Mouse (Mus musculus) limb, embryonic 11.5 days (tissue): ENCODE measurements around the gene Pip5k1b. TPM values are rescaled to one million over a fixed set of nuclear protein-coding genes. Genes with fewer than 3 reads are reported as not detected.

Experiments used
- ATAC-seq: fragments of 200-750 bp; cut with Nextera tagmentation; 2 replicates; pipeline ENCODE4 v1.8.0; 2017; ENCODE audit warnings: low read depth; ENCODE audit not compliant: insufficient number of reproducible peaks, low FRiP score, low TSS enrichment
- DNase-seq: peaks from one replicate; pipeline ENCODE4 v3.0.0-alpha.2; 2015; ENCODE audit warnings: low spot score
- H3K27ac ChIP-seq: fragments of 300-500 bp; sonication (generic); replicated peaks from 2 replicates; pipeline ENCODE4 v1.5.1; 2014; ENCODE audit warnings: low read depth, mild to moderate bottlenecking, low read length
- H3K27me3 ChIP-seq: fragments of 300-500 bp; sonication (generic); 2 replicates; pipeline ENCODE4 v1.6.1; 2014; ENCODE audit warnings: mild to moderate bottlenecking, low read length, mixed read lengths; ENCODE audit not compliant: control insufficient read depth, insufficient read depth
- H3K36me3 ChIP-seq: fragments of 300-500 bp; sonication (generic); 2 replicates; pipeline ENCODE4 v1.6.1; 2014; ENCODE audit warnings: mild to moderate bottlenecking, low read length, moderate library complexity, mixed read lengths; ENCODE audit not compliant: control insufficient read depth, insufficient read depth
- H3K4me1 ChIP-seq: fragments of 300-500 bp; sonication (generic); 2 replicates; pipeline ENCODE4 v1.6.1; 2014; ENCODE audit warnings: low read length, mixed read lengths; ENCODE audit not compliant: control insufficient read depth, insufficient read depth
- H3K4me2 ChIP-seq: fragments of 300-500 bp; sonication (generic); 2 replicates; pipeline ENCODE4 v1.6.1; 2014; ENCODE audit warnings: low read depth, mild to moderate bottlenecking, moderate library complexity; ENCODE audit not compliant: severe bottlenecking
- H3K4me3 ChIP-seq: fragments of 300-500 bp; sonication (generic); 2 replicates; pipeline ENCODE4 v1.5.1; 2014; ENCODE audit warnings: low read depth, low read length
- H3K9ac ChIP-seq: fragments of 300-500 bp; sonication (generic); 2 replicates; pipeline ENCODE4 v1.6.1; 2014; ENCODE audit warnings: mild to moderate bottlenecking, low read length
- H3K9me3 ChIP-seq: fragments of 300-500 bp; sonication (generic); 2 replicates; pipeline ENCODE4 v1.6.1; 2016; ENCODE audit warnings: low read length; ENCODE audit not compliant: control insufficient read depth
- WGBS: fragments of 180-500 bp; shearing (Covaris S2); extraction: QIAGEN DNeasy Blood & Tissue Kit; methylation state at CpG from one replicate; pipeline ENCODE4 v1.1.7; 2014; 5-methylcytosine and 5-hydroxymethylcytosine counted together
- polyA plus RNA-seq: library from polyadenylated mRNA; unstranded; fragments of >200 nt; fragmentation: Nextera tagmentation; extraction: Ambion mirVana; gene quantifications from 2 replicates; pipeline ENCODE4 v1.2.1, GENCODE M21; 2014

The Pip5k1b gene
- polyA plus RNA-seq, 1 experiment from 2014 or later, result 0.52 TPM

DNA sequence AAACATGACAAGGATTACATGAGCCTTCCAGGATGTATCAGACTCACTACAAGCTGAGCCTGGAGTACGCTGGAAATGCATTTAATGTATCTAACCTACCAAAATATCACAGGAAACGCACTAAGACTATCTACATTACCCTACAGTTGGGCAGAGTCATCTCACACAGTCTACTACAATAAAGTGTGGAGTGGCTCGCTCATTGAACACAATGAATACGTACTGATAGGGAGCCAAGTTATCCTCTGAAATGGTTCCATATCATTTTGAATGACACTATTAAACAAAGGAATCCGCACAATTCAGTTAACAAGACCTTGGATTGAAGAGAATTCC is 28.1 kb downstream of the Pip5k1b start:
- Histone ChIP-seq H3K4me3 (no peak overlapping the region), H3K9ac (no peak overlapping the region), H3K27ac (no peak overlapping the region), H3K27me3 (no peaks in the 10 kb centered on the region), H3K4me1 (no peaks in the 10 kb centered on the region), H3K9me3 (no peaks in the 10 kb centered on the region), H3K36me3 (no peaks in the 10 kb centered on the region), H3K4me2 (no peak overlapping the region)
- ATAC-seq (no peak), DNase-seq (no peak)
- 96% methylated on average over 5 of the region's 5 CpGs for WGBS

DNA sequence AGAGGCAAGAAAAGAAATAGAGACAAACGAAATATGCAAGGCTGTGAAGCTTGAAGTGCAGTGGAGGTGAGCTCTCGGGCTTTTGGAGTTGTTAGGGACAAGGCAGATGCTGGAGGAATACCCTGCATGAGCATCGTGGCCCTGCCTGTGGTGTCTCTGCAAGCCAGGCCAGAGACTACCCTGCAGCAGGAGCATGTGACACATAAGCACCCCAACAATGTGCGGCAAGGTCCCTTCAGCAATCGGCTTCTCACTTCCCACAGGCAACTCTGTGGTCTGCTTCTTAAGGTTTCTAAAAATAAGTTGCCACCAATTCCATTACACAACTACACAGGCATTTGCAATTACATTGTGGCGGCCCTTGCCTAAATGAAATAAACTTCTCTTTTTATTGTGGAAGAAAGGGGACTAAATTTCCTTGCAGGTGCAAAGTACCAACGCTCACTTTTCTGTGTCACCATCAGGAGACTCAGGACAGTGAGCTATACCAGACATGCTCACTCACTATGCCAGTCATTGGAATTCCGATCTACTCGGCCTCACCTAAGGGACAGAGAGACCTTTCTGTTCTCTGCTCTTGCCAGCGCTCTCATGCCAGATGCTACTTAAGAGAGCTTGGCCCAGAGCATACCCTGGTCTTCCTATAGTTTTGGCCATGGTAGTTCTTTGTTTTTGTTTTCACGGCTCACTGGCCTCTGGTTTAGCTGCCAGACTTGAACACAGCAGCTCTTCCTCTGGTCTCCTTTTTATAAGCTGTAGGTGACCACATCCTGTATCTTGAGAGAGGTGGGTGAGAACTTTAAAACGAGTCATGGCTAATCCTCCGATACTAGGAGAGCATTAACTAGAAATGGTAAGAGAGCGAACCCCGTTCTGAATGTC is 28.7 kb downstream of the Pip5k1b start:
- Histone ChIP-seq H3K4me3 (no peak overlapping the region), H3K27me3 (no peaks in the 10 kb centered on the region), H3K9me3 (no peaks in the 10 kb centered on the region), H3K27ac (no peak overlapping the region), H3K4me2 (no peak overlapping the region), H3K9ac (no peak overlapping the region), H3K36me3 (no peaks in the 10 kb centered on the region), H3K4me1 (no peaks in the 10 kb centered on the region)
- 83% methylated on average over 15 of the region's 15 CpGs for WGBS
- ATAC-seq, result no peak
- DNase-seq, result no peak

DNA sequence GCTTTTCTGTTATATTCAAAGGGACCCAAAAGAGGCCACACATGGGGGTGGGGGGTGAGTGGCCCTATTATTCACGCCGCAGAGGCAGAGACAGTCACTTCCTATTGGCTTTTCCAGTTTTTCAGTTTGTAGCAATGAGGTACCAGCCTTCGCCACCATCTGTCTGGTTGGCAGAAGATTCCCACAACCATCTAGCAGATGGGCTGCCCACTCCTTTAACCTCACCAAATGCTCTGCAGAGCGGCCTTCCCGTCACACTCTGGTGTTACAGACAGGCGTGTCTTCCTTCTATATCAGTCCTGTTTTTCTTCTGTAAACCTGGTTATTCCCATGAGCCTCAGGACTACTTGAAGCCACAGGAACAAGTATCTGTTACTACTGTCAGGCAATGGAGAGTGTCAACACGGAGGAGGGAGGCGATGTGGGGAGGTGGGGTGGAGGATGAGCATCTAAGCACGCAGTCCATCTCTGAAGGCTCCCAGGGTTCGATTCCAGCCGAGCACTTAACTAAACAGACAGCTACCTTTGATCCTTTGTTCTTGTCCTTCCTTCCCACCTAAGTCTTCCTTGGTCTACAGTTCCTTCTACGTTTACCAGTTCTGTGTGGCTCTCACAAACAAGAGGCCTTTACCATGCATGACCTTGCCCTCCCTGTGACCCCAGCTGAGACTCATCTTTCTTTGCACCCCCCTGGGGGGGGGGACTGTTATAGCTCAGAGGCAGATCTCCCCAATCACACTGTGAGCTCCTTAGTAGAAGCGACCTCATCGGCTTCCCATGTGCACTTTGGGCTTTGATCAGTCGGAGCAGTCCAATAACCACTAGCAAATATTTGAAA is 32.0 kb downstream of the Pip5k1b start:
- DNase-seq (no peak), ATAC-seq (no peak)
- no peak overlapping the region for H3K27ac ChIP-seq
- WGBS, result 72% methylated on average over 15 of the region's 15 CpGs
- no peak overlapping the region for H3K9ac ChIP-seq
- no peaks in the 10 kb centered on the region for H3K27me3 ChIP-seq
- no peak overlapping the region for H3K4me2 ChIP-seq
- H3K4me1 ChIP-seq, result no peaks in the 10 kb centered on the region
- H3K36me3 ChIP-seq, result no peaks in the 10 kb centered on the region
- no peaks in the 10 kb centered on the region for H3K9me3 ChIP-seq
- H3K4me3 ChIP-seq, result no peak overlapping the region

DNA sequence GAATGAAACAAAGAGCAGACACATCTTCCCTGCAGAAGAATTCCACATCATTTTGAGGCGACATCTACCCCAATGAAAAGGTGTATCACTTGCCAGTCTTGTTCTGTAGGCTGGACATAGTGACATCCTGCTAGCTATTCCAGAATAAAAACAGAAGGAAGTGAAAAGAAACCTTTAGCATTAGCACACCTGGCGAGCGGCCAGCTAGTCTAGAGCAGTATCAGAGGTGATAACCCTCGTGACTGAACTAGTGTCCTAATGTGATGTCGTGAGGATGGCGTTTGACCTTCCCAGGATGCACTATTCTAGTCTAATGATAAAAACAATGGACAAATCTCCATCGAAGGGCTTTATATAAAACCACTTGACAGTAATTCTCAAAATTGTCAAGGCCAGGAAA is 33.7 kb downstream of the Pip5k1b start:
- DNase-seq, result no peak
- ATAC-seq, result no peak
- Histone ChIP-seq H3K9me3 (no peaks in the 10 kb centered on the region), H3K27me3 (no peaks in the 10 kb centered on the region), H3K9ac (no peak overlapping the region), H3K27ac (no peak overlapping the region), H3K36me3 (no peaks in the 10 kb centered on the region), H3K4me2 (no peak overlapping the region), H3K4me1 (no peaks in the 10 kb centered on the region), H3K4me3 (no peak overlapping the region)
- 89% methylated on average over 7 of the region's 7 CpGs for WGBS

DNA sequence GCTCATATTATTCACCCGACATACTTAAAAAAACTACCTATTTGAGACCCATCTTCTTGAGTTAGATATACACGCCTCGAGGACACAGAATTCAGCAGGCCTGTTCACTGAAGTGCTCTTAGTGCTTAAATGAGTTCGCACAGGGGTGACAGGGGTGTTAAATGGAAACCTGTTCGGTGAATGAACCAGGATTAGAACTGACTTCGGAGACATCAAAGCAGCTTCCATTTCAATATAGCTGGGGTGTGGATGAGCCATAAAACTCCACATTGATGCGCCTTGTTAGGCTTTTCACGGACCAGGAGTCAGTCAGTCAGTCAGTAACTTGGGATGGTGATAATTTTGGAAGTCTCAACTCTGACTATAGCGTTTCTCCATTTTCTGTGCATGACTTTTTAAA is 34.5 kb downstream of the Pip5k1b start:
- Histone ChIP-seq H3K9ac (no peak overlapping the region), H3K4me3 (no peak overlapping the region), H3K9me3 (no peaks in the 10 kb centered on the region), H3K27ac (no peak overlapping the region), H3K4me1 (no peaks in the 10 kb centered on the region), H3K4me2 (no peak overlapping the region), H3K27me3 (no peaks in the 10 kb centered on the region), H3K36me3 (no peaks in the 10 kb centered on the region)
- no peak for ATAC-seq
- WGBS, result 69% methylated on average over 9 of the region's 9 CpGs
- no peak for DNase-seq

DNA sequence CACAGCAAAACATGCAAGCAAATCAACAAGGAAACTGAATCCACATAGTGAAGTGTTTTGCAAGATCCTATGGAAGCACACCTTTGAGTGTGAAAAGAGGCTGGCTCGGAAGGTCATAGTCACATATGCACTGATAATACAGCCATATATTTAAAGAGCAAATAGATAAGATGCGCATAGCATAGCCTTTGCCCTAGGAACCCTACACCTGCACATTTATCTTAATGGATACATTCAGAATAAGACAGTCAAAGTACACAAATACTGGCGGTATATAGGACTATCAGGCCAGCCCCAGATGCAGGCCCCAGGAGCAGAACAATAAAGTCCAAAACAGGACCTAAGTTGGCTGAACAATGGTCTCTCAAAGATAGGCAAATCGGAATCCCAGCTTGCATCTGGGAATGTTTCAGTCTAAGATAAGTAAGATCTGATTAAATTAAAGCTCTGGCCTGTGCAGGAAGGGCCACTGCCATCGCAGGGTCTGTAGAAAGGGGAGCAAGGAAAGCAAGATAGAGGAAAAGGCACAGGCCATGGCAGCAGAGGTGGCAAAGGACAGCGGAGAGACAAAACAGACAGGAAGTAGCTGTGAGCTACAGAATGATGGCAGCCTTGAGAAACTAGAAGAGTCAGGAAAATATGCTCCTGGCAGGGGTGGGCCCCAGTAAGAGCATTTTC is 35.8 kb downstream of the Pip5k1b start:
- Histone ChIP-seq H3K4me1 (no peaks in the 10 kb centered on the region), H3K36me3 (no peaks in the 10 kb centered on the region), H3K4me2 (no peak overlapping the region), H3K9me3 (no peaks in the 10 kb centered on the region), H3K9ac (no peak overlapping the region), H3K27me3 (no peaks in the 10 kb centered on the region), H3K4me3 (no peak overlapping the region), H3K27ac (no peak overlapping the region)
- ATAC-seq, result no peak
- 92% methylated on average over 6 of the region's 6 CpGs for WGBS
- no peak for DNase-seq

DNA sequence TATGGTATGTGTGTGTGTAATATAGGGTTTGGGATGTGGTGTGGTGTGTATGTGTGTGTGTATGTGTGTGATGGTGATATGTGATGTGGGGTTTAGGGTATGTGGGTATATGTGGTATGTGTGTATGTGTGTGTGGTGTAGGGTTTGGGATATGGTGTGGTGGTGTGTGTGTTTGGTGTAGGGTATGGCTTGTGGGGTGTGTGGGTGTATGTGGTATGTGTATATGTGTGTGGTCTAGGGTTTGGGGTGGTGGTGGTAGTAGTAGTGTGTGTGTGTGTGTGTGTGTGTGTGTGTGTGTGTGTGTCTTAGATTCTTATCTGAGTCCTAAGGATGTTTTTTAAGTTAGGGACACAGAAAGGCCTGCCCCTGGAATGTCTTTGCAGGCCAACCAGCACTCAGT is 37.3 kb downstream of the Pip5k1b start:
- Histone ChIP-seq H3K4me1 (no peaks in the 10 kb centered on the region), H3K36me3 (no peaks in the 10 kb centered on the region), H3K9me3 (no peaks in the 10 kb centered on the region), H3K27ac (no peak overlapping the region), H3K27me3 (no peaks in the 10 kb centered on the region), H3K4me3 (no peak overlapping the region), H3K4me2 (no peak overlapping the region), H3K9ac (no peak overlapping the region)
- ATAC-seq (no peak), DNase-seq (no peak)

DNA sequence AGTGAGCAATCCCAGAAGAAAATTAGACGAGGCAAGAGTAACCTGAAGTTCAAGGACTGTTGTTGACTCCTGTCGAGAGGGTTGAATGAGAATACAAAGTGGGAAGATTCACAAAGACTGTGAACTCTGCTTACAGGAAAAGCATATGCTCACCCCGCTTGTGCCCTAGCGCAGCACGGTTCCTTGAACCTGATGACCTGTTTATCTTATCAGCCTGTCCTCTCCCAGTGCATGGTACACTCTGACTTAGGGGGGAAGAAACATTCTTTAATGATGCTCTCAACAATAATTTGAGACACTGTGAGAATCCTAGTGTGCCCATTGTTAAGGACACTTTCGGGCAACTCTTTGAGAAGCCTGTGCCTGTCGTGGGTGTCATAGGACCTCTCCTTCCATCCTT is 38.6 kb downstream of the Pip5k1b start:
- no peak overlapping the region for H3K4me2 ChIP-seq
- no peak overlapping the region for H3K4me3 ChIP-seq
- no peak overlapping the region for H3K9ac ChIP-seq
- no peak for ATAC-seq
- no peaks in the 10 kb centered on the region for H3K4me1 ChIP-seq
- H3K27ac ChIP-seq, result no peak overlapping the region
- WGBS, result 86% methylated on average over 7 of the region's 7 CpGs
- no peak for DNase-seq
- no peaks in the 10 kb centered on the region for H3K36me3 ChIP-seq
- H3K27me3 ChIP-seq, result no peaks in the 10 kb centered on the region
- no peaks in the 10 kb centered on the region for H3K9me3 ChIP-seq
